Mouse (Mus musculus): ENCODE results near the gene Gnaz.

Gene Gnaz

DNA sequence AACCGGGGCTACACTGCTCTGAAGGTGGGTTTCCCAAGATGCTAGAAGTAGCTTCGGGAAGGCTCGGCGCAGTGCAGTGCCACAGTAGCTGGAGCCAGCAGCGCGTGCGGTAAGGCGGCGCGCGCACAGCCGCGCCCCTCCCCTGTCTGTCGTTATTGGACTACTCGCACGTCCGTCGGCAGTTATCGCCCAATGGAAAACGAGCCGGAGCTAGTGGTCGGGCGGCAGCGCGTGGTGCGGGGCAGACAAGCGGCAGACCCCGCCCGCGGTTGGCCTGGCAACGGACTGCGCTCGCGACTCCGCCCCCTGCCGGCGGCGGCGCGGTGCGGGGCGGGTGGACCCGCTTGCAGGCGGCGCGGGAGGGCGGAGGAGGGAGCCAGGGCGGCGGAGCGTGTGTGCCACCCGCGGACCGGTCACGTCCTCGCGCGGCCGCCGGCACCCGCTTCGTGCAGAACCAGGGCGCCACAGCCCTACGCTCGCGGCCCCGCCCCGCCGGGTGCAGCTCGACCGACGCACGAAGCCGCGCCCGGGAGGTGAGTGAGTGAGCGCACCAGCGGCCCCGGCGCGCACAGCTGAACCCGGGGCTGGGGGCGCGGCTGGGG lies at the start of gene Gnaz:
Gnaz (plus strand) TSS at position 328 of the 602 bp plus-strand sequence.
- peak; percentile 100 for DNase-seq

DNA sequence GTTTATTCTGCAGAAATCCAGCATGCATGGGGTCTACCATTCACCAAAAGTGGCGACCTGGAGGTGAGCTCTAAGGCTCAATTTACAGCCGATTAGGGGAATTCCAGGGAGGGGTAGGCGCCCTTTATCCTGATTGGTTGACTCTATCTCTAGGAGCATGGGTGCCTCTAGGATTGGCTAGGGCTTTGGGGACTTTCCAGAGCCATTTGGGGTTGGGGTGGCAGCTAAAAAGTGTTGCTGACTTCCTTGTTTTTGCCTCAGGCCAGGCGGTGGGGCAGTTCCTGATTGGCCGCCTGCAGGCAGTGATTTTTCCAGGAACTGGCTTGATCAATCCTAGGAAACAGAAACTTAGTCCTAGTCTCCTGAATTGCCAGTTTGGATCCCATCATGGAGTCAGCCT lies 47.7 kb upstream of the Gnaz start:
- peak; percentile 25 for DNase-seq

DNA sequence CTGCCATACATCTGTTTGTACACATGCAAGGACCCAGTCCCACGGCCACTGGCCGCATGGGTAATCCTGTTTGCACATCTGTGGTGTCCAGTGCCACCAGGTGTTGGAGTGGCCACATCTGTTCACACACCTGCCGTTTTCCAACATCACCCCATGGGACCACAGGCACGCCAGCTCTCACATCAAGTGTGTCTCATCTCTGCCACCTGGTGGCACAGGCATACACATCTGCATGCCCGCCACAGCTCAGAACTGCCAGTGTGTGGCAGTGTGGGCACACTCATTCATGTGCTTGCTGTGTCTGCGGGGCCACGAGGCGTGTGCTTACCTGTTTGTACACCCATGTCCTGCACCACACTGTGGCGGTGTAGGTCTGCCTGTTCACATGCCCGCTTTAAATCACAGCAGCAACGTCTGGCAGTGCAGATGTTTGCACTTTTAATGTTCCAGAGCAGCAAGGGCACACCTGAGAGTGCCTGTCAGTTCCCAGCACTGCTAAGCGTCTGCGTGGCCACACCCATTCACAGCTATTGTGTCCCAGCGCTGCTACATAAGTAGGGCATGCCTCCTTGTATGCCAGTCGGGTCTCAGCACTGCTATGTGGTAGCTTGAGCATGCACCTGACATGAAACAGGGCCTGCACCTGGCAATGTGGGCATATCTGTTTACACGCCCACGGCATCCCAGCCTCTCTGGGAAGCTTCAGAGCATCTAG lies 46.0 kb upstream of the Gnaz start:
- peak; percentile 77 for DNase-seq

DNA sequence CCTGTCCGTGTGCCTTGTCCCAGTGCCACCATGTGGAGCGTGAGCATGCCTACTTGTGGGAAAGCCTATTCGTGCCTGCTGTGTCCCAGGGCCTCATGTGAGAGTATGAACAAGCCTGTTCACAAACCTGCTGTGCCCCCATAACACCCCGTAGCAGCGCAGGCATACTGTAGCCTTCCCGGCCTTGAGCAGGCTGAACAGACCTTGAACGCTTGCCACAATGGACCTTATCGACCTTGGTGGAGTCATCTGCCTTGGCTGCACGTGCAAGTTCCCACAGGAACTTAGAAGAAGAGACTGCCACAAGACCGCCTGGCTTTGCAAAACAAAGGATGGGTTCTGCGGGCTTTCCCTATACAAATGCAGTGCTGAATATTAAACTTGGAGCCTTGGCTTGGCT lies 45.4 kb upstream of the Gnaz start:
- peak; percentile 53 for DNase-seq

DNA sequence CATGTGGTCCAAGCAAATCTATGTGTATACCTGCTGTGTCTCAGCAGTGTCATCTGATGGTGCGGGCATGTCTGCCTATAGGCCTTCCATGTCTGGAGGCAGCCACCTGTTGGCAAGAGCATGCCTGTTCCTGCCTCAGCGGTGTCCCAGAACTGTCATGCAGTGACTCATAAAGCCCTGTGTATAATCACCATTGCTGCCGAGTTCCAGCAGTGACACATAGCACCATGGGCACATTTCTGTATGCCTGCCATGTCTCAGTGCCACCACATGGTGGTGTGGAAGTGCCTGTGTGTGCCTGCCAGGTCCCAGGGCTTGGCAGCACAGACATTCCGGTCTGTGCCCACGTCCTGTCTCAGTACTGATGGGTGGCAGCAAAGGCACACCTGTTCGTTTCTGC lies 44.2 kb upstream of the Gnaz start:
- peak; percentile 88 for DNase-seq

DNA sequence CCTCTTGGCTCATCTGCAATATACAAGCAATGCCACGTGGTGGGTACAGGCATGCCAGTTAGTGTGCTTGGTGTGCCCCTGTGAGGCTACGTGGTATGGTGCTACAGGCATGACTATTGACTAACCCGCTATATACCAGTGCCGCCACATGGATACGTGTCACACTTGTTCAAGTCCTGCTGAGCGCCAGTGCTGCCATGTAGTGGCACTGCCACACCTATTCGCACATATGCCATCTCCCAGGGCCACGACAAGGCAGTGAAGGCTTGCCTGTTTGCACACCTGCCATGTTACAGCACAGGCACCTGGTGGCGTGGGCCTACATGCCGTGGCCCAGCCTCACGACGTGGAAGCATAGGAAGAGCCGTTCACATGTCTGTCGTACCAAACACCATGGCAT lies 42.7 kb upstream of the Gnaz start:
- peak; percentile 86 for DNase-seq

DNA sequence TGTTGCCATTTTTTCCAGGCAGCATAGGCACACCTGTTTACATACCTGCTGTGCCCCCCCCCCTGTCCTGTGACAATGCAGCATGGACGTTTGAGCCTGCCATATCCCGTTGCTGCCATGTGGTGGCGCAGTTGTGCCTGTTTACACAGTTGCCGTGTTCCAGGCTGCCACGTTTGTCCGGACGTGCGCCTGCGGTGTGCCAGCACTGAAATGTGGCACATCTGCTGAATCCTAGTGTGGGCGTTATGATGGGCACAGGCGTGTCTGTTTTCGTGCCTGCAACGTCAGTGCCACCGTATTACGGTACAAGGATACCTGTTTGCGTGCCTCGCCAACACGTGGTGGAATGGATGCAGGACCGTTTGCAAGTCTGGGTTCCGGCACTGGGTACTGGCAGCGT lies 41.7 kb upstream of the Gnaz start:
- peak; percentile 81 for DNase-seq

DNA sequence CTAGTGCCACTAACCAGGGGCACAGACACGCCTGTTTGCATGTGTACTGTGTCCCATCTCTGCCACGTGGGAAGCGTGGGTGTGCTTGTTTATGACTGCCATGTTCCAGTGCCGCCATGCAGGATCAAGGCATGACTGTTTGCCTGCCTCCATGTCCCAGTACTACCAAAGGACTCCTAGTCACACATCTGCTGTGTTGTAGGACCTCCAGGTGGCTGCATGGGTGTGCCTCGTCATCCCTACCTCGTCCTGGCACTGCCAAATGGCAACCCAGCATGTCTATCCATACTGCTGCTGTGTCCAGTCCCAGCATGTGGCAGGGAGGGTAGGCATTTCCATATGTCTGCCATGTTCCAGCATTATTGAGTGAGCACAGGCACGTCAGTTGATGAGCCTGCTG lies 38.7 kb upstream of the Gnaz start:
- peak; percentile 75 for DNase-seq

DNA sequence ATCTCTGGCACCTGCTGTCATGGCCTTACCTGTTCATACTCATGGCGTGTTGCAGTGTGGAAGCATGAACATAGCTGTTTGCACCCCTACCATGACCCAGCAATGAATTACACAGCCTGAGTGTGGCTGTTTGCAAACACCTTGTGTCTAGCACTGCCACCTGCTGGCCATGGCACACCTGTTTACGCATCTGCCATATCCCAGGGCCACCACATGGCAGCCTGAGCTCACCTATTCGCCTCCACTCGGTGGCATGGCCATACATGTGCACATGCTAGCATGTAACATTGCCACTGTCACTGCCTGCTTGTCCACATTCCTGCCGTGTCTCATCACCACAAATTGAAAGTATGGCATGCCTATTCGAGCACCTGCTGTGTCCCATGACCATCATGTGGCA lies 37.4 kb upstream of the Gnaz start:
- DNase-seq = peak; percentile 46

DNA sequence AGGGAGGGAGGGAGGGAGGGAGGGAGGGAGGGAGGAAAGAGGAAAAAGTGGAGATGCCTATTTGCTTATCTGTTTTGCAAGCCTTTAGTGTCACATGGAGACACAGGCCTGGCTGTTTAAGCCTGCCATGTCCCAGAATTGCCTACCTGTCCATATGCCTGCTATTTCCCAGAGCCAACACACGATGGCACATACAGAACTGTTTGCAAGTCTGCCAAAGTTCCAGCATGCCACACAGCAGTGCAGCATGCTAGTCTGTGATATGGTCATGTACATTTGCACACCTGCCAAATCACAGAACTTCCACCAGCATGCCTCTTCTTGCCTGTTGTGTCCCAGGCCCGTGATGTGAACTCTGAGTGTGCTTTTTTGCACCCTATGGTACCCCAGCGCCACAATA lies 36.4 kb upstream of the Gnaz start:
- DNase-seq = no peak

DNA sequence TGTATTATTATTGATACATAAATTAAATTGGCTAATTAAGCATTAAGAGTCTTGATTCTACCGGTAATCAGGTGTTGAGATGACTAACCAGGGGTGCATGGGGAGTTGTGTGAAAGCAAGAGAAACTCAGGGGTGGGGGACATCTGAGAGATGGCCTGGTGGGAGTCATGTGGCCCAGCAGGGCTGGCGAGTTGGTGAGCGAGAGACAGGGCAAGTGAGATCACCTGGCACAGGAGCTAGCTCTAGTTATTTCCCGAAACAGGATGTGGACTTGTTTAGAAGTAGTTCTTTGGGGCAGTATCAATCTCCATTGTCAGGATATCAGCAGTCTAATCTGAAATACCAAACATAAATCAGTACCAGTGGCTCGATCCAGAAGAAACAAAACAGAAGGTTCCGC lies 35.3 kb upstream of the Gnaz start:
- peak; percentile 52 for DNase-seq

DNA sequence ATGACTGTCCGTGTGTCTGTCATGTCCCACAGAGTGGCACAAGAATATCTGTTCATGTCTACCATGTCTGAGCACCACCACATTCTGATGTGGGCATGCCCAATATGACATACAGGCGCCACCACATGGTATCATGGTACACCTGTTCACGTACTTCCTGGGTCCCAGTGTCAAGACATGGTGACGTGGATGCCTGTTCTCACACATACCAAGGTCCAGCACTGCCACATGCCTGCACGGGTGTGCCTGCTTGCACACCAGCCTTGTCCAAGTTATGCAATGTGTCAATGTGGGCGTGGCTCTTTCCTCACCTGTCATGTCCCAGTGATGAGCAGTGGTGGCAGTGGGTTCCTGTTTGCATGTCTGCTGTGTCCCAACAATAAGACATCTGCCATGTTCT lies 34.5 kb upstream of the Gnaz start:
- peak; percentile 61 for DNase-seq

DNA sequence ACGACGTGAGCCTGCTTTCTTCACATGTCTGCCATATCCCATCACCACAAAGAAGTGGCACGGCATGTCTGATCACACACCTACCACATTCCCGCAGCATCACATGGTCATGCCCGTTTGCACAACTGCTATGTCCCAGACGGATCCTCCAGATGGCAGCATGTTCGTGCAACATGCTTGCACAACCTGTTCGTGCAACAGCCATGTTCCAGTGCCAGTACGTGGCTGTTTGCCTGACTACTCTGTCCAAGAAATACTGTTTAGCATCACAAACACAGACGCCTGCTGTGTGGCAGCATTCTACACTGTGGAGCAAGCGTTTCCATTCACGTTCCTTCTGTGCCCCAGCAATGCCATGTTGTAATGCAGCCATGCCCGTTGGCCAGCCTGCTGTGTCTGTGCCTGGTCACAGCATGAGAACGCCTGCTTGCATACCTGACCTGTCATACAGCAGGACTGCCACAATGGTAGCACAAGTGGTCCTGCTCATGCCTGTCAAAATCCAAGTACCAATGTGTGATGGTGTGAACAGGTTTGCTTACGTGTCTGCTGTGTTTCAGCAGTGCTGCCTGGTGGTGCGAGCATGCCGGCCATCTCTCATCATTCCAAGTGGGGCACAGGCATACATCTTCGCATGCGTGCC lies 33.3 kb upstream of the Gnaz start:
- peak; percentile 77 for DNase-seq

DNA sequence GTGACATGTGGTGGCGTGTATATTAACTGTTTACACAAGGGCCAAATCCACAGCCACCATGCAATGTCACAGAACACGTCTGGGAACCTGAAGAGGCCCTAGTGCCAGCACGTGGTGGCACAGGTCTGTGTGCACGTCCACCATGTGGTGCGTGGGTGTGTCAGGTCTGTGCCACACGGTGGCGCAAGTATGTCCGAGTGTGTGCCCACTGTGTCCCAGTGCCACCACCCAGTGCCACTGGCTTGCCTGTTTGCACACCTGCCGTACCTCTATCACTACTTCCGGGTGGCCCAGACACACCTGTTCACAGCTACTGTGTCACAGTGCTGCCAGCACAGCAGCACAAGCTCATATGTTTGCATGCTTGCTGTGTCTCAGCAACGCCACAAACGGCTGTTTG lies 32.5 kb upstream of the Gnaz start:
- DNase-seq = no peak

DNA sequence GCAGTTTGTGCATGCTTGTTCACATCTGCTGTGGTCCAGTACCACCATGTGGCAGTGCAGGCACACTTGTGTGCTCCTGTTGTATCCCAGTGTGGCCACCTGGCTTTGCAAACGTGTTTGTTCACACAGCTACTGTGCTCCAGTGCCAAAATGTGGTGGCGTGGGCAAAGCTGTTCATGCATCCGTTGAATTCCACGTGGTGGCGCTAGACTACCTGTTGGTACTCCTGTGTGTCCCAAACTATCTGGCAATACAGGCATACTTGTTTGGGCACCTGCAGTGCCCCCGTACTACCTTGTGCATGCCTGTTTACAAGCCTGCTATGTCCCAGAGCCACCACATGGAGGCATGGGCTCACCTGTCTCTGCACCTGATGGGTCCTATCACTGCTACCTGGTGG lies 32.0 kb upstream of the Gnaz start:
- DNase-seq = peak; percentile 85

DNA sequence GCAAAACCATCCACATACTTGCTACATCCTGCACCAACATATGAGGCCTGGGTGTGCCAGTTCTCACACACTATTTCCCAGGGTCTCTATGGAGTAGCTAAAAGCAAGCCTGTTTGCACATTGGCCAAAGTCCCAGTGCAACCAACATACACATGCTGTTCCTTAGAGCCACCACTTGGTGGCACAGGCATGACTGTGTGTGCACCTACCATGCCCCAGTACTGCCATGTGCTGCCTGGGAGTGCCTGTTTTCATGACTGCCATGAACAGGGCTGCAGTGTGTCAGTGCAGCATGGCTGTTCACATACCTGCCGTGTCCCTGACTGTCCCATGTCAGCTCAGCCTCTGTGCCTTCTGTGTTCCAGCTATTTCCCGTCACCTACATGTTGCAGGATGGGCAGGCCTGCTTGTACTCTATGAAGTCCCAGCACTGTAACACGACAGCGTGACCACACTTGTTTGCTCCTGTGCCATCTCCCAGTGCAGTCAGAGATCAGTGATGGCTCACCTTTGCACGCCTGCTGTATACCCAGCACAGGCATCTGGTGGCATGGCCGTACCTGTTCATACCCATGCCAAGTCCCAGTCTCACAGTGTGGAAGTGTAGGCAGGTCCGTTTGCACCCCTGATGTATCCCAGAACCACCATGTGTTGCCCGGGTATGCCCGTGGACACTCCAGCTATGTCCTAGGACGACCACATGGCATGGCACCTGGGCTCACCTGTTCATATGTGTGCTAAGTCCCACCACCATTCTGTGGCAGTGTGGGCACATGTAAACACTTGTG lies 29.8 kb upstream of the Gnaz start:
- DNase-seq = peak; percentile 78

DNA sequence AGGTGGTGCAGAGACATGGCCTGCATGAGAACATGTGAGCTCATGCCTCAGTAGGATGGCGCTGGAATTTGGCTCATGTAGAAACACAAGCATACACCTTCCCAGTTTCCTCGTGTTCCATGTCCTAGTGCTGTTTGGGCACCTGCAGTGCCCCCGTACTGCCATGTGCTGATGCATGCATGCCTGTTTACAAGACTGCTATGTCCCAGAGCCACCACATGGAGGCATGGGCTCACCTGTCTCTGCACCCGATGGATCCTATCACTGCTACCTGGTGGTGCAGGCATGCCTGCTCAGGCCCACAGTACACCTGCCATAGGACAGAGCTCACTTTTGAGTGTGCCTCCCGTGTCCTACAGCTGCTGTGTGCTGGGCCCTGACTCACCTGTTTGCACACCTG lies 28.6 kb upstream of the Gnaz start:
- DNase-seq = peak; percentile 65

DNA sequence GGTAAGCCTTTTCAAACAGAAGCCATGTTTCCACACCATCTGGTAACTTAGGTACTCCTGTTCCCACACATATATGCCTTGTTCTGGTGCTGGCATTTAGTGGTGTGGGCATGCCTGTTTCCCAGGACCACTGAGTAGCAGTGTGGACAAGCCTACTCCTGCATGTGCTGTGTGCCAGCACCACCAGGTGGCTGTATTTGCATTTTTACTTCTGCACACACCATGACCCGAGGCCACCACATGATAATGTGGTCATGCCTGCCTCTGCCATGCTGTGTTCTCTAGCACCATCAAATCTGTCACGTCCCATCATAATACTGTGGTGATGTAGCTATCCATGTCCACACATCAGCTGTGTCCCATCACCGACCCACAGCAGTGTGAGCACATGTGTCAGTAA lies 27.7 kb upstream of the Gnaz start:
- DNase-seq = no peak

DNA sequence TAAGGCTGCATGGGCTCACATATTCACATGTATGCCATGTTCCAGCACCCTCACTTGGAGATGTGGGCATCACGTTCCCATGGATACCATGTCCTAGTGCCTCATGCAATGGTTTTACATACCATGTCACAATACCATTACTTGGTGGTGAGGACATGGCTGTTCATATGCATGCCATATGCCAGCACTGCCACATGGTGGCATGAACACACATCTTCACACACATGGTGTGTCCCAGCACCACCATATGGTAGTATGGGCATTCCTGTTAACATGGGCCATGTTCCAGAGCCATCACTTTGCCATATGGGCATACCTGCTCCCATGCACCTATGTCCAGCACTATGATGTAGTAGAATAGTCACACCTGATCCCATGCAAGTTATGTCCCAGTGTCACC lies 26.2 kb upstream of the Gnaz start:
- peak; percentile 80 for DNase-seq

DNA sequence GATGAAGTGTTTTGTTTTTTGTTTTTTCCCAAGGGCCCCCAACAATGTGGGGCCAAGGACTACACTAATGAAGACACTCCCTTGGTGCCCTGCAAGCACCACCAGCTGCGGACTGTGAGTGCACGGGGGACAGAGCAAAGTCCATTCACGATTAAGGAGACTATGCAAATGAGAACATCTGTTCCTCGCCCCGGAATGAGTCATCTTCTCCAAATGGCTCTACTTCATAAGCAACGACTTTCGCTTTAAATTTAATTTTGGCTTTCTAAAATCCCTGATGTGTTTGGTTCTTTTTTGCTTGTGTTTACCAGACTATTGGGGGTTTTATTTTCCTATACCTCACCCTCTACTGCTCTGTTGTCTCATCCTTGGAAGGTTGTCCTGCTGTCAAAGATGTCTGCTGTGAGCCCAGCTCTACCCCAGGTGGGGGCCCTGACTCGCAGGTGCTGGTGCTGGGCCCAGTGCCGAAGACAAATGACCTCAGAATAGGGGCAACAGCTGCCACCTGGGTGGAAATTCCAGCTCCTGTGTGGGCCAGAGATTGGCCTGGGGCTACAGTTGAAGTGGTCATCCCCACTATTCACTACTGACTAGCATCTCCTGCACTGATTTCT lies 14.0 kb upstream of the Gnaz start:
- DNase-seq = no peak

DNA sequence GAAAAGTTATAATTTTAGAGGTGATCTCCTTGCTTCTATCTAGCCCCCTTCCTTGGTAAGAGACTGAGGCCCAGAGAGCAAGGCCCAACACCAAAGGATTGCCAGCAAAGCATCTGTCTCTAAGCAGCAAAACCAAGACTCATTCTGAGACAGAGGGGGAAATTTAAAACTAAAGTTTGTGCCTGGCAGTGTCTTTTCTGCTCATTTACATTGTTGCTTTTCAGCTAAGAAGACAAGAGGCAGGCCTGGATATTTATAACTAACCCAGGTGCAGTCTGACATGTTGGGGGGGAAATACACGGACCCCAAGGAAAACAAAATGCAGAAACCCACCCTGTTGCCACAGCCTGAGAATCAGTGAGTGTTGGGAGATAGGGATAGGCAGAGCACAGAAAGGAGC lies 2.6 kb upstream of the Gnaz start:
- DNase-seq = no peak

DNA sequence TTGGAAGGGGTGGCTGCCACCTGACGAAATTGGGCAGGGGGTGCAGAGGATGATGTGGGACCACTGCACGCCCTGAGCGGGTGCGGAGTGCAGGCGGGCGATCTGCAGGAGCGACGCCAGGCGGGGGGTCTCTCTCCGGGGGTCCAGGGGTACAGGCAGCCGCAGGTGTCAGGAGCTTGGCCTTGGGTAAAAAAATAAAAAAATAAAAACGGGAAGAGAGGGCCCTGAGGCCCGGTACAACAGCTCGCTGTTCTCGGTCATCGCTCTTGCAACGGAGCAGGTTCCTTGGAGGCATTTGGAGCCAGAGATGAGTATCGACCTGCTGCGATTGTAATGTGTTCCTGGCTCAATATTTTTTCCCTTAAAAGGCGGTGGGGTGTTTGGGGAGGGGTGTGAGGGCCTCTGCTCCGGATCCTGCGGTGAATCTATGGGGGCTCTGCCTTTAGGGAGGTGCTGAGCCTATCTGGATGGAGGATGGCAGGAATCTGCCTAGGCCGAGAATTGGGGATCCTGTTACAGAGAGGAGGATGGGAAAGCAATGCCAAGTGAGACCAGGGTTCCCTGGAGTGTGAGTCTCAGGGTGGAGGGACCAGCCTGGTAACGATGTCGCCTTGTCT lies 782 bp downstream of the Gnaz start:
- no peak for DNase-seq

DNA sequence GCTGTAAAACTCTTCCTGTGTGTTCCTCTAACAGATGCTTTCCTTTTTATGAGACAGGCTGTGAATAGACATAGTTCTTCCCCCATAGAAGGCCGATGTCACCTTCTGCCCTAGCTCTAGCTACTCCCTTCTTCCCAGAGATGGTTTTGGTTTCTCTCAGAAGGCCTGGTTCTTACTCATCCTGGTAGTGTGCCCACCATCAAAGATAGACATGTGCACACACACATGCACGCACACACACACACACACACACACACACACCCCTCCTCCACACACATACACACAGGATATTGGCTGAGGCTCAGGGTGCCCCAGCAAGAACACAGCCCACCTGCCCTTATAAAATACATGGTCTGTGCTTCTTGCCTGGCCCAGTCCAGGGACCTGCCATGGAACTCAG lies 2.3 kb downstream of the Gnaz start:
- DNase-seq = no peak
